Mouse (Mus musculus): Measurements from ENCODE around the gene Sp2. TPM values are rescaled to one million over a fixed set of nuclear protein-coding genes. Genes with fewer than 3 reads are reported as not detected.

The Sp2 gene
- total and polyA plus RNA-seq, 2 experiments from 2014 or later: 6.8 to 8.9 TPM

DNA sequence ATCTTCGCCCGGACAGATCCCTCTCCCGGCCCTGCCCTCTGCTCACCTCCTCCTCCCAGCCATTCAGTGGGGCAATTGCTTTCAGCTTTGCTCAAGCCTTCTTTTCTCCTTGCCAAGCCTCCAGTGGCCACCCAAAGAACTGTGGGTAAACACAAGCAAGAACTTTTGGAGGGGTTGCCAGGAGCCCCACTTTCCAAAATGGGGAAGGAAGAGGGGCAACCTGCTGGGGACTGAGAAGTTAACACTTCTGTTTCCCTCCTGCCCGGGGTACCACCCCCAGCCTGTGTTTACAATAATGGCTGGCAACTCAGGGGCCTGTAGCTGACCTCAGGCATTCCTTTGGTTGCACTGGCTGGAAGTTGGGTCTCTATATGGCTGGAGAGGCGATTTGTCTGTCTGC is 20.4 kb upstream of the Sp2 start:
- WGBS: 44% methylated on average over 5 of the region's 5 CpGs
- ATAC-seq (ENCODE audit: insufficient read depth, low read depth) (no peak), DNase-seq (ENCODE audit: low spot score) (no peak)
- H3K9me3 ChIP-seq (replicated peaks; ENCODE audit: control insufficient read depth, low read length): no peaks in the 10 kb centered on the region
- no peak overlapping the region for H3K4me3 ChIP-seq (ENCODE audit: low read depth, low read length)
- H3K36me3 ChIP-seq (replicated peaks; ENCODE audit: control insufficient read depth, insufficient read depth, low read length): no peaks in the 10 kb centered on the region
- peaks cover 70% of the 10 kb centered on the region for H3K27me3 ChIP-seq (ENCODE audit: control insufficient read depth, insufficient read depth, low read length)
- no peak overlapping the region for H3K4me2 ChIP-seq (ENCODE audit: low read depth, low read length)
- no peak overlapping the region for H3K27ac ChIP-seq (ENCODE audit: low read depth)
- no peaks in the 10 kb centered on the region for H3K4me1 ChIP-seq (ENCODE audit: control insufficient read depth, insufficient read depth)
- TF ChIP-seq CTCF (IDR thresholded peaks at IDR 0.05; ENCODE audit: low read depth): no peak
- TF ChIP-seq EP300 (IDR thresholded peaks at IDR 0.05; ENCODE audit: low read depth): no peak
- no peak overlapping the region for H3K9ac ChIP-seq (replicated peaks; ENCODE audit: low read depth, low read length)

DNA sequence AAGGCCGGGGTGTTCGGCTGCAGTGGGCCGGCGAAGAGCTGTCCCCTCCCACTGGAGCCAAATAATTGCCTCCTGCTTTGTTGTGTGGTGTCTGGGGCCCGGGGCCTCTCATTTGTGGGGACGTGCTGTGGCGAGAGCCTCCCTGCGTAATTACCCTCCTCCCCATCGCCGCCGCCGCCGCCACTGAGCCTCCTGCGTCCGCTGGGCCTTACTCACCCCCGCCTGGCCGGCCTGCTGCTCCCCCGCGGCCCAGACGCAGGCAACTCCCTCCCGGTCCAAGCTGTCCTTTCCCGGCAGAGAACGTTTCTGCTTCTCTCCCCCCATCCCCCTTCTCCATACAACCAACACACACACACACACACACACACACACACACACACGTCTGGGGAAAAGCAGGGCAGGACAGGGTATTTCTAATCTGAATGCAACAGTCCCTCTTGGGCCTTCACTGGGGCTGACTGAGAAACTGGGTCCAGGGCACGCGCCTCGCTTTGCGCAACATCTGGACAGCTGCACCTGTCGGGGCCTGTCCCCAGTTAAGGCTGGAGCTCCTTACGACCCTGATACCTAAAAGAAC is 14.7 kb upstream of the Sp2 start:
- Histone ChIP-seq H3K4me2 (ENCODE audit: low read depth, low read length) (peak overlapping the region; percentile 55), H3K4me3 (ENCODE audit: low read depth, low read length) (peak overlapping the region; percentile 28), H3K9ac (replicated peaks; ENCODE audit: low read depth, low read length) (peak overlapping the region; percentile 10; the same call in 1 of the 2 replicates), H3K27me3 (ENCODE audit: control insufficient read depth, insufficient read depth, low read length) (peaks cover 79% of the 10 kb centered on the region), H3K27ac (ENCODE audit: low read depth) (no peak overlapping the region), H3K36me3 (replicated peaks; ENCODE audit: control insufficient read depth, insufficient read depth, low read length) (no peaks in the 10 kb centered on the region), H3K9me3 (replicated peaks; ENCODE audit: control insufficient read depth, low read length) (no peaks in the 10 kb centered on the region), H3K4me1 (ENCODE audit: control insufficient read depth, insufficient read depth) (no peaks in the 10 kb centered on the region)
- no peak for ATAC-seq (ENCODE audit: insufficient read depth, low read depth)
- DNase-seq (ENCODE audit: low spot score): no peak
- 11% methylated on average over 28 of the region's 30 CpGs for WGBS
- TF ChIP-seq EP300 (IDR thresholded peaks at IDR 0.05; ENCODE audit: low read depth): no peak
- no peak for TF ChIP-seq CTCF (IDR thresholded peaks at IDR 0.05; ENCODE audit: low read depth)

DNA sequence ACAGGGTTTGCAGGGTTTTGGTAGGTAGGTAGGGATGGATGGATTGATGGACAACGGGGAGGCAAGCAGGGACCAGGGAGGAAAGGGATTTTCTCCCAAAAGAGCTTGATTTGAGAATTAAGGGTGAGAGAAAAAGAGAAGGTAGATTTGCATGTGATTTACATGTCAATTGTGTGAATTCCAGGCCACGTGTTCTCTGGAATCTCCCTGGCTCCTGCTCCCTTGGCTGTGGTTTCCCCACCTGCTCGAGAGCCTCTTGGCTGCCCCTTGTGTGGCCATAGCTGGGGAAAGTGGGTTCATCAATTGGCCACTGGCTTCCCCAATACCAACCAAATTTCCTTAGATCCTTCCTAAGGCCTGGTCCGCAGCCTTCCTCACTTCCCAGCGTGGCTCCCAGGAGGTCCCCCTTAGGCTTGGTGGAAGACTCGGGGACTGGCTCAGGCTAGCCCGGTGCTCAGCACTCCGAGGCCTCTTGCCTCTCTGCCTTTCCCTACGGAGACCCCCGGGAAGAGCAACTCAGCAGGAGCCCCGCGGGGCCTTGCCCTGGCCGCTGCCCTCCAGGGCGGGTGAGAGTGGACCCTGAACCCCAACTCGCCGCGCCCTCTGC is 14.1 kb upstream of the Sp2 start:
- TF ChIP-seq CTCF (IDR thresholded peaks at IDR 0.05; ENCODE audit: low read depth) (no peak), EP300 (IDR thresholded peaks at IDR 0.05; ENCODE audit: low read depth) (no peak)
- Histone ChIP-seq H3K4me3 (ENCODE audit: low read depth, low read length) (peak overlapping the region; percentile 28), H3K9me3 (replicated peaks; ENCODE audit: control insufficient read depth, low read length) (no peaks in the 10 kb centered on the region), H3K27me3 (ENCODE audit: control insufficient read depth, insufficient read depth, low read length) (peaks cover 80% of the 10 kb centered on the region), H3K36me3 (replicated peaks; ENCODE audit: control insufficient read depth, insufficient read depth, low read length) (no peaks in the 10 kb centered on the region), H3K4me1 (ENCODE audit: control insufficient read depth, insufficient read depth) (no peaks in the 10 kb centered on the region), H3K4me2 (ENCODE audit: low read depth, low read length) (peak overlapping the region; percentile 55), H3K27ac (ENCODE audit: low read depth) (no peak overlapping the region), H3K9ac (replicated peaks; ENCODE audit: low read depth, low read length) (peak overlapping the region; percentile 10; the same call in 1 of the 2 replicates)
- ATAC-seq (ENCODE audit: insufficient read depth, low read depth): no peak
- WGBS: 16% methylated on average over 17 of the region's 17 CpGs
- no peak for DNase-seq (ENCODE audit: low spot score)

DNA sequence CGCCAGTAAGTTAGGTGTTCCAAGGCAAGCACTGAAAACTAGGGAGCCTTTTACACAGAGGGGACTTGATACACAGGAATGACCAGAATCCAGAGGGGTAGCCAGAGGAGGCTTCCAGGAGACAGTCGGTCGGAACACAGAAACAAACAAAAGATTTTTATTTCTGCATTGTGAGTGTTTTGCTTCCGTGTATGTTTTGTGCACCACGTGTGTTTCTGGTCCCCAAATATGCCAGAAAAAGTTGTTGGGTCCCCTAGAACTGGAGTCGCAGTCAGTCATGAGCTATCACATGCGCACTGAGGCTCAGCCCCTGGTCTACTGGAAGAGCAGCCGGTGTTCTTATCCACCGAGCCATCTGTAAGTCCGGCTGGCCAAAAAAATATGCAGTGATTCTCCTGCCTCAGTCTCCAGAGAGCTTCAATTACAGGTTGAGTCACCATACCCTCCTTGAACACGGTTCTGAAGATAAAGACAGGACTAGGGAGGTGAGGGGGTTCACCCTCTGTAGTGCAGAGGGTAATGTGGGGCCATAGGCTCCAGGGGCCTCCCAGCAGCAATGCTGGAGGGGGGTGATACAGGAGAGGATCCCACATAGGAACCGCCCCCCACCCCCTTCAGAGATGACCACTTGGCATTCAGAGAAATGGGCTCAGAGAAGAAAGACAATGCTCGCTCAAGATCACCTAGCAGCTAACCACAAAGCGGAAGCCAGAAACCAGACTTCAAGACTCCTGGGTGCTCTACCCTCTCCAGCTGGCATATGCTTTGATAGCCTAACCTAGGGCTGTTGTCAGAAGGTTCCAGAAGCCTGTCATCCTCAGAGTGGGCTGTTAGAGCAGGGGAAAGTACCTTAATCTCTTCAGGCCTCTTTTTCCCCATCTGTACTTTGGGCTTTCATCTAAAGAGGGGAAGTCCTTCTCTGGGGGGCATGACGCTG is 13.3 kb upstream of the Sp2 start:
- peaks cover 74% of the 10 kb centered on the region for H3K27me3 ChIP-seq (ENCODE audit: control insufficient read depth, insufficient read depth, low read length)
- no peak overlapping the region for H3K9ac ChIP-seq (replicated peaks; ENCODE audit: low read depth, low read length)
- ATAC-seq (ENCODE audit: insufficient read depth, low read depth) (no peak), DNase-seq (ENCODE audit: low spot score) (no peak)
- H3K36me3 ChIP-seq (replicated peaks; ENCODE audit: control insufficient read depth, insufficient read depth, low read length): no peaks in the 10 kb centered on the region
- no peak overlapping the region for H3K4me3 ChIP-seq (ENCODE audit: low read depth, low read length)
- no peak overlapping the region for H3K27ac ChIP-seq (ENCODE audit: low read depth)
- TF ChIP-seq CTCF (IDR thresholded peaks at IDR 0.05; ENCODE audit: low read depth) (no peak), EP300 (IDR thresholded peaks at IDR 0.05; ENCODE audit: low read depth) (no peak)
- H3K4me2 ChIP-seq (ENCODE audit: low read depth, low read length): no peak overlapping the region
- no peaks in the 10 kb centered on the region for H3K4me1 ChIP-seq (ENCODE audit: control insufficient read depth, insufficient read depth)
- 63% methylated on average over 15 of the region's 15 CpGs for WGBS
- H3K9me3 ChIP-seq (replicated peaks; ENCODE audit: control insufficient read depth, low read length): no peaks in the 10 kb centered on the region

DNA sequence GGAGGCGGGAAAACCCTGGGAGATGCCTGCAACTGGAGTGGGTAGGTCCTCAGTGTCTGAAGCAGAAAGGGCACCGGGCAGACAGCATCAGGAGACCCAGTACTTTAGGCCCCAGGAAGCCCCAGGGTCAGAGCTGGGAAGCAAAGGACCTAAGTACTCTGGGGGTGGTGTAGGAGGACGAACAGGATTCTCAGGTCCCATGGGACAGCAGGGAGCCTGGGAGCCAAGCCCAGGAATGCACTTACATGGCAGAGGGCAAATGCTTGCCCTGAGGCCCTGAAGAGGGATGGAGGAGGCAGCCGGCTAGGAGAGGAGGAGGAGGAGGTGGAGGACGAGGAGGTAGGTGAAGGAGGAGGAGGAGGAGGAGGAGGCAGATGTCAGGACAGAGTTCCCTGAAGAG is 12.3 kb upstream of the Sp2 start:
- H3K4me1 ChIP-seq (ENCODE audit: control insufficient read depth, insufficient read depth): no peaks in the 10 kb centered on the region
- no peaks in the 10 kb centered on the region for H3K36me3 ChIP-seq (replicated peaks; ENCODE audit: control insufficient read depth, insufficient read depth, low read length)
- 36% methylated on average over 5 of the region's 5 CpGs for WGBS
- peaks cover 67% of the 10 kb centered on the region for H3K27me3 ChIP-seq (ENCODE audit: control insufficient read depth, insufficient read depth, low read length)
- TF ChIP-seq CTCF (IDR thresholded peaks at IDR 0.05; ENCODE audit: low read depth): no peak
- TF ChIP-seq EP300 (IDR thresholded peaks at IDR 0.05; ENCODE audit: low read depth): no peak
- no peaks in the 10 kb centered on the region for H3K9me3 ChIP-seq (replicated peaks; ENCODE audit: control insufficient read depth, low read length)
- no peak overlapping the region for H3K4me3 ChIP-seq (ENCODE audit: low read depth, low read length)
- H3K4me2 ChIP-seq (ENCODE audit: low read depth, low read length): no peak overlapping the region
- ATAC-seq (ENCODE audit: insufficient read depth, low read depth) (no peak), DNase-seq (ENCODE audit: low spot score) (no peak)
- H3K27ac ChIP-seq (ENCODE audit: low read depth): no peak overlapping the region
- H3K9ac ChIP-seq (replicated peaks; ENCODE audit: low read depth, low read length): no peak overlapping the region
